Mouse (Mus musculus) kidney, adult 11 months (tissue): Measurements from ENCODE around the gene Arhgap9.
A peak's percentile ranks its signal among the peaks of the same experiment; 100 is the strongest.

ENCODE experiments used
- DNase-seq: peaks from one replicate; pipeline ENCODE4 v3.0.0; 2022

Arhgap9 gene

DNA sequence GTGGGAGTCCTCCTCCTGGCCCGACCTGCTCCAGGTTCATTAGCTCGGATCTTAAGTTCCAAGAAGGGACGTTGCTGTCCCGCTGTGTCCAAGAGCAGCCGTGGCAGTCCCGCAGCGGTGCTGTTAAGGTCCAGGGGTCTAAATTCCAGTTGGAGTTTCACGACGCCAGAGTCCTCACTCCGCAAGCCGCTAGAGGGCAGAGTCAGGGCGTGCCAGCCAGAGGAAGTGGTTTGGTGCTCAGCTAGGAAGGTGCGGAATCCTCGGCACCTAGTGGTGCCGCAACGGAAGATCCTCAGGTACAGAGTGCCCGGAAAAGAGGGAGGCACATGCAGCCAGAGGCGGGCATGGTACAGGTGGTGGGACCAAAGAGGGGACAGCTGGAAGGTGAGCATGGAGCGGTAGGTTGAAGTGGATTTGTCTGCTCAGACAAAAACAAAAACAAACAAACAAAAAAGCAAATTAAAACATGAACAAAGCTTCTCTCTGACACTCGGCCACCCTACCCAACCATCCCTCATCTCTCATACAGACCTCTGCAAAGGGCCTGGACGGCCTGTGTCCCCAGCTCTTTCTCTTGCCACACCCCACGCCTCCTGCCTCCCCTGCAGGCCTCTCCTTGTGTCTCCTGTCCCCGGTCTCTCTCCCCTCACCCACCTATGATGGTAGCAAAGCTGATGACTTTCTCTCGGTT lies 29.0 kb downstream of the Arhgap9 start:
- DNase-seq: peak; percentile 71

DNA sequence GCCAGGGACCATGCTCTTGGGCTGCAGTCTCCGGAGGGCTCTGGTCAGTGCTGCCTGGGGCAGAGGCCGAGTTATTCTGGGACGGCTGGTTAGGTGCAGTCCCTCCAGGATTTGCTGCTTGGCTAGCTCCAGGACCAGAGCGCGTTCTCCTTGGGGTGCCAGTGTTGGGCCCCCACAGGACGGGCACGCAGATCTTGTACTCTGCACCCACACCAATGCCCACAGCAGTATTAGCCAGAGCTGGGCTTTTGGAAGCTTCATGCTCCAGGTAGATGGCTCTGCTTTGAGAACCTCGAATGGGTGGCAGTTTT lies 29.5 kb downstream of the Arhgap9 start:
- DNase-seq: no peak

DNA sequence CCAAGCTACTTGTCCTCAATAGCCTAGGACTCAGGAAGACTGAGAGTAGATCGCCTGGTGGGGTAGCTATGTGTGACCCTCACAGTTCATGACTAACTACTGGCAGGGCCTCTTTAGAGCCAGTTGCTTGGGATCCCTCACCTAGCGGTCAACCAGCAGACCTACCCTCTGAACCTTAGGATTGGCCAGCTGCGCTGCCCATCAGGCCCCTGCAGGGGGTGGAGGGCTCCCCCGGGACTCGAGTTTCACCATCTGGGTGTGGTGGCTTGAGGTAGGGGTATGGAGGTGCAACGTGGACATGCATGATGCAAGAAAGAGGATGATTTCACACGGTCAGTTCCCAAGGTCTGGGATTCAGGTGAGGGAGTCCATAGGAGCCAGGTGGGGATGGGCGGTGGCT lies 30.0 kb downstream of the Arhgap9 start:
- no peak for DNase-seq

DNA sequence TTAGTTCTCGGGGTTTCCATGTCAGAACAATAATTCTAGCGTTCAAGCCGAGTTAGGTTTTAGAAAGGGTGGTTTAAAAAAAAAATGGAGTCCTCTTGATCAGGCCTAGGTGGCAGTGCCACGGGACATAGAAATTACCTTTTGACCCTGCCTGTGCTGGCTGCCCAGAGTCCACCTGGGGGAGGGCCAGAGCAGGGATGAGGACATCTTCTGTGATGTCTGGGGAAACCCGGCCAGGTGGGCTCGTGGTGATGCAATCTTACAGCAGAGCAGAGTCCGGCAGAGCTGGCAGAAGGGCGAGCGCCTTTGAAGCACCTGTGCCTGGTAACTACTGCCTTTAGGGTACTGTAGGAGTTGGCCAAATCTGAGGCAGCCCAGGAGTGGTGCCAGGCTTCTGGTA lies 30.4 kb downstream of the Arhgap9 start:
- peak; percentile 36 for DNase-seq

DNA sequence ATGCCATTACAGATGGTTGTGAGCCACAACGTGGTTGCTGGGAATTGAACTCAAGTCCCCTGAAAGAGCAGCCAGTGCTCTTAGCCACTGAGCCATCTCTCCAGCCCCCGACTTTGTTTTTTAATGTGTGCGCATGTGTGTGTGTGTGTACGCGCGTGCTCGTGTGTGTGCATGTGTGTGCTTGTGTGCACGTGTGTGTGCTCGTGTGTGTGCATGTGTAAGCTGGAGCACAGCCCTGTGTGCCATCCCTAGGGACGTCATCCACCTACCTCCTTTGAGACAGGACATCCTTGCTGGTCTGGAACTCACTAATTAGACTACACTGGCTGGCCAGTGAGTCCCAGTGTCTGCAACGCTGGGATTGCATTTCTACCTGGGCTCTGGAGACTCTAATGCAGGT lies 31.0 kb downstream of the Arhgap9 start:
- no peak for DNase-seq

DNA sequence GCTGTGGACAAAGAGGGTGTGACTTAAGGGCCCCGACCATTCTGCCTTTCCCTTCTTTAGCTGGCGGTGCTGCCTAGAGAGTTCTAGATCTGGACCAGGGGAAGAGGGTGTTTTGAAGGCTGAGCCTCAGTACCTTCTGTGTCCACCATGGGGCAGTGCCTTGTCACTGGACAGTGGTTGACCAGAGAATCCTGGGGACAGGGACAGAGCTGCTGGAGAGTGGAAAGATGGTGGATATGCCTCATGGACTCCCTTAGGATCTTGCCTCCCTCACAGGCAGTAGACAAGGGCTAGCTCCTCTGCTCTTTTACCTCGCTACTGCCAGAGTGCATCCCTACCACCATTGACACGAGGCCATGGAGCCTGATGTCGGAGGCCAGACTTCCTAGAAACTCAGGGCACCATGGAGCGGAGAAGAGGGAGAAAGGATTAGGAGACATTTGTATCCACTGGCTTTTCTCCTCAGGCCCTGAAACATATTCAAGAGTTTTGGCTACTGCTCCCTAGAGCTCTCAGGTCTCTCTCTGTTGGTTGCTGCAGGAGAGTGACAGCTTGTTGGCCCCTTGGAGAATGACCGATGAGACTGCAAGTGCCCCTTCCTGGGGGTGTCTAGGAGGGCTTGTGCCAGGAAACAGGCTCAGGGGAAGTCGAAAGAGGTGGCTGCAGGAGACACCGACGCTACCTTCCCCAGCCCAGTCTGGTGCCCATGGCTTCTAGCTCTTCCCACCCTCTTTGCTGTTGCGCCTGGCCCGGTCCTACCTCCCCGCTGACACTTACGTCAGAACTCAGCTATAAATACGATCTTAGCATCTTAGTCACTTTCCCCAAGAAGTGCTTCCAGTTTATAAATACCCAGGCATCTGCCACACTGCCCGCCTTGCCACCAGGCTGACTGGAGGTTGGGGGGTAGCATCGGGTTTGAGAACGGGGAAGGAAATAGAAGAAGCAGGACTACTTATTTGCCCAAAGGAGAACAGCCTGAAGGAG lies 32.4 kb downstream of the Arhgap9 start, which contains the start of gene Inhbe:
Gene Inhbe, minus strand, starts transcription at position 503 of the 987 bp plus-strand sequence.
- no peak for DNase-seq

DNA sequence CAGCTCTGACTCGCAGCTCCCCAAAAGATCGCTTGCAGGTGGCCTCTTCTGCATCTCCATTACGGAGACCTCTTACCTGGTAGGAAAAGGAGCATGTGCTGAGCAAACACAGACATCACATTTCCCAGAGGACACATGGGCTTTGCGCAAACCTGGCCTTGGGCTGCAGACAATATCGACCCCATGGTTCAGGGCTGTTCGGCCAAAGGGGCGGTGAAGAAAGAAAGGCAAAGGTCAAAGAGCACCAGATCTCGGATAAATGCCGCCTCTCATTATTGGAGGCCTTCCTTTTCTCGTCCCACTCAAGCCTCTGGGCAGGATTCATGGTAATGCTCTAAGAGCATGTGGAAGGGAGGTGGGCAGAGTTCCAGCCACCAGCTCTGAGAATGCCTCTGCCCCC lies 33.6 kb downstream of the Arhgap9 start:
- no peak for DNase-seq

DNA sequence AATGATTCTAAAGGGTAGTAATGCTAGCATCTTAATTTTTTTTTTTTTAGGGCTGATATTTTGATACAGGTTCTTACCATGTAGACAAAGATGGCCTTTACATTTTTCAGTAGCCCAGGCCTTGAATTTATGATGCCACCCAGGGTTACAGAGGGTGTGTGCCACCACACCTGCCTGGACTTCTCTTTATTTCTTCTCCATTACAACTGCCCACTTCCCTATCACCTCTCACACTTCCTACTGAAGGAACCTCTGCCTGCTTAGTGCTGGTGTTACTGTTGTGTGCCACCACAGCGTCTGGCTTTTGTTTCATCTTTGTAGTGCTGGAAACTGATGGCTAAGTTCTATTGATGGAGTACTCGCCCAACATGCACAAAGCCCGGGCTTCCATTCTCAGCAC lies 39.0 kb downstream of the Arhgap9 start:
- DNase-seq: no peak

DNA sequence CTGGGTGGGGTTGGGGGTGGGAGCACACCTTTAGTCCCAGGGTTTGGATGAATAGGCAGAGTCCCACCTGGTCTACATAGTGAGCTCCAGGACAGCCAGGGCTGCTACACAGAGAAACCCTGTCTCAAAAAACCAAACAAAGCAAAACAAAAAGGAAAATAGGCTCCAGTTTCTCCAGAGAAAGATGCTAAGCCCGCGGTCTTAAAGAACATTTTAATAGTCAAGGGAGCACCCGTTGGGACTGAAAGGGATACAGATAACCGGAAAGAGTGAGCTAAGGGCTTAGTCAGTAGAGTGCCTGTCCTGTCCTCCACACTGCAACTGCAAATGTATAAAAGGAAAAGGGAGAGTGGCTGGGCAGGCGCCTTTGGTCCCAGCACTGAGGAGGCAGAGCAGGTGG lies 45.4 kb downstream of the Arhgap9 start:
- no peak for DNase-seq

DNA sequence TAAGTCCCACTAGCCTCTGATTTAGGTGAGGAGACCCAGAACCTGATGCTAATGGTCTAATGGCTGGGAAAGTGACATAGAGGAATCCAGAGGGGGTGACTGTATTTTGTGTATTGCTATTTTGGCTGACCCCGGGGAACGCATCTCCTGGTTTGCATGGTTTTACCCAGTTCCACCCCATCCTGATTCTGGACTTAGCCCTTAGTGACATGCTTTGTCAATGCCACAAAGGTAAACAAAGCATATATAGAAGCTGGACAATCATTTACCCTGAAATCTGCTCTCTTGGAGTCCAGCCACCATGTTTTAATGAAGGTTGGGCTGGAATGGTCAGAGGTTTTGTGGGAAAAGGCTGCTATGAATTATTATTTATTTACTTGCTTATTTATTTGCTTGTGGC lies 46.5 kb downstream of the Arhgap9 start:
- DNase-seq: no peak

DNA sequence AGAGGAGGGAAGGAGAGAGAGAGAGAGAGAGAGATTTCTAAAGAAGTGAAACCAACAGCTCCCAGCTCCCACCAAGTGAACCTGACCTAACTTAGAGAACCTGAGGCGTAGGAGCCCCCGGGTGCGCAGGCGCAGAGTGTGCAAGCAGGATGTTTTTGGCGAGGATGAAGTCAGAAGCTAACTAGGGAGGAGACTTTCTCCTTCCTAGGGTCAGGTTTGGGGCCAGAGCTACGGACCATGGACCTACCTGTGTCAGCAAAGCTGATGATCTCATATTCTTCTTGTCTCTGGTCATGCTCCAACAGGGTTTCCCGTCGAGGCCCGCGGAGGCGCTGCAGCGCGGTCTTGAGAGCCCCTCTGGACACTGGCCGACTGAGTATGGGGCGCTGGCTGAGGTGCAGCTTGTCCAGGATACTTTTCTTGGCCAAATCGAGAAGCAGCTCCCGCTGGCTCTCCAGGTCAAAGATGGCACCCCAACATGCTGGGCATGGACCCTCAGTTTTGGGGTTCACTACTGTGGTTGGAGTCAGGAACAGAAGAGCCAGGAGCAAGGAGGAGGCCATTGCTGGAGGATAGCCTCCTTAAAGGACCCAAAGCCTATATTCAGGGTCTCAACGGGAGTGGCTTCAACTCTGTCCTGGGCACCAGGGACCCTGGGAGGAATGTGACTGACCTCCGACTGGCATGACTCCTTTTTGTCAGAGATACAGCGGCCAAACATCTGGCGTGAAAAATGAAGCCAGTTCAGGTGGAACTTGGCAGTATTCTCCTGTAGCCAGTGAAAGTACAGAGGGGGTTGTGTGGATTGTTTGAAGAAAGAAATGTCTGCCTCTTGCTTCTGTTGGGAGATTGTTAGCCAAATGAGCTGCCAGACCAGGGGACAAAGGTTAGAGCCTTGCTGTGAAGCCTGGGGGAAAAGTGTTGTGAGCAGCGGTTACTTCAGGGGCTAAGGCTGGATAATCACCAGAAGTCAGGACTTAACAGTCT lies 48.4 kb downstream of the Arhgap9 start, which contains the start of gene Inhbc:
Gene Inhbc, minus strand, starts transcription at position 598 of the 987 bp plus-strand sequence.
- DNase-seq: no peak

DNA sequence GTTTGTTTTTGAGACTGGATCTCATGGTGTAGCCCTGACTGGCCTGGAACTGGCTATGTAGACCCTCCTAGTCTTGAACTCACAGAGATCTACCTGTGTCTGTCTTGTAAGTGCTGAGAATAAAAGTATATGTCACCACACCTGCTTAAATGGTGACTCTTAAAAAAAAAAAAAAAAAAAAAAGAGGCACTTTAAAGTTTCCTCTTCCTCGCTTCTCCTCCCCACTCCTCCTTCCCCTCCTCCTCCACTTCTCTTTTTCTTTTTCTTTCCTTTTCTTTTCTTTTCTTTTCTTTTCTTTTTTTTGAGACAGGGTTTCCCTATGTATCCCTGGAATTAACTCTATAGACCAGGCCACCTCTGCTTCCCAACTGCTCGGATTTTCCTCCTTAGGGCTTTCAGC lies 49.3 kb downstream of the Arhgap9 start:
- DNase-seq: no peak

DNA sequence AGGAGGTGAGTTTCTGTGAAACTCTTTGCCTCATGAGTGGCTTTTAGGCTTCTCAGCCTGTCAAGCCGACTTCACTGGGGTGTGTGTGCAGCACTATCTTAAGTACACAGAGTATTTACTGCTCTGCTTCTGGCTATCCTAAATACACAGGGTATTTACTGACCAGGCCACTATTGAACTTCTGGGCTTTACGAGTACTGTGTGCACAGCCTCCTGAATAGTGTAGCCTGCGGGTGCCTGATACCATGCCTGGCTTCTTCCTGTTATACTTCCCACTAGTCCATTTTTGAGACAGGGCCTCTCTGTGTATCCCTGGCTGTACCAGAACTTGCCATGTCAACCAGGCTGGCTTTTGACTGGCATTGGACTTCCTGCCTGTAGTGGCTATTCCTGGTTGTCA lies 55.9 kb downstream of the Arhgap9 start:
- no peak for DNase-seq
